In the genomic region with DNA sequence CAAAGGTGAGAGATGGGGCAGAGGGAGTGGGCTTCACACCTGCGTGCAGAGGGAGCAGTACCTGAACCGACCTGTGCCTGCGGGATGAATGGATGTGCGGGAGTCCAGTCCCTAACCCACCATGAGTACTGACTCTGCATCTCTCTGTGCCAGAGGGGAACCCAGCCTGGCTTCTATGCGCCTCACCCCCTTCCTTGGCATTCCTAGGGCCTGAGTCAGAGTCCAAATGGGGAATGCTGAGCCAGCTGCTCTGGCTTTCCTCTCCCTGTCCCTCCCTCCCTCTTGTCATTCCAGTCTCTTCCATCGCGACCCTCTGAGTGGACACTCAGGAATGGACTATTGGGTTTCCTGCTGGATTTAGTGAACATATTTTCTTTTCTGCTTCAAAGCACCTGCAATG, we compare ENCODE assay signal across 9 mouse cellular contexts. TPM values are rescaled to one million over a fixed set of nuclear protein-coding genes. Genes with fewer than 3 reads are reported as not detected.
DNase-seq lines count a peak whose midpoint lies in the region; ATAC-seq lines count a peak whose summit lies in the region.
"Had no signal": no experiment of that assay in that cellular context is flagged by ENCODE, and none has a peak within 500 bp of the region (broad histone marks: within the 10 kb centered on the region; RNA-seq: fewer than 3 reads in every experiment).

No protein-coding gene starts in this region.

- peak; percentile 79 for ATAC-seq in kidney, embryonic 16.5 days (ENCODE audit: low FRiP score, low TSS enrichment)
- ATAC-seq in stomach, embryonic 16.5 days (ENCODE audit: insufficient read depth, low FRiP score): peak; percentile 70

- DNase-seq in ovary, postnatal 36 days (ENCODE audit: low spot score): peak; percentile 25
- DNase-seq in ovary, postnatal 14 days (ENCODE audit: low spot score): no peak
- peak; percentile 57 to 74 for DNase-seq in heart, adult 9 months (ENCODE audit: low spot score in 2 of 2)
- DNase-seq in frontal cortex, postnatal 25 days (ENCODE audit: low spot score in 2 of 2): no peak
- DNase-seq in spleen, adult 18-20 months: no peak
- DNase-seq in layer of hippocampus, postnatal 25 days (ENCODE audit: extremely low spot score in 1 of 2, low spot score in 1 of 2): no peak

- no peak overlapping the region for H3K4me3 ChIP-seq in kidney, embryonic 16.5 days (ENCODE audit: low read length)
- no peak overlapping the region for H3K4me3 ChIP-seq in stomach, embryonic 16.5 days (replicated peaks; ENCODE audit: low read length)

- no peaks in the 10 kb centered on the region for H3K27me3 ChIP-seq in kidney, embryonic 16.5 days (ENCODE audit: insufficient read depth, low read length)
- peaks cover 5% of the 10 kb centered on the region for H3K27me3 ChIP-seq in stomach, embryonic 16.5 days (ENCODE audit: control insufficient read depth, insufficient read depth, low read length)

- H3K9ac ChIP-seq in kidney, embryonic 16.5 days (replicated peaks; ENCODE audit: low read length): no peak overlapping the region
- no peak overlapping the region for H3K9ac ChIP-seq in stomach, embryonic 16.5 days (ENCODE audit: low read length)
- H3K9ac ChIP-seq: embryonic facial prominence, embryonic 12.5 days had no signal

- no peaks in the 10 kb centered on the region for H3K36me3 ChIP-seq in kidney, embryonic 16.5 days (ENCODE audit: insufficient read depth, low read length)
- no peaks in the 10 kb centered on the region for H3K36me3 ChIP-seq in stomach, embryonic 16.5 days (ENCODE audit: control insufficient read depth, insufficient read depth, low read length)
- H3K36me3 ChIP-seq: embryonic facial prominence, embryonic 12.5 days had no signal

- no peaks in the 10 kb centered on the region for H3K9me3 ChIP-seq in kidney, embryonic 16.5 days (ENCODE audit: low read length)
- no peaks in the 10 kb centered on the region for H3K9me3 ChIP-seq in stomach, embryonic 16.5 days (replicated peaks; ENCODE audit: control insufficient read depth, low read length)
- H3K9me3 ChIP-seq: embryonic facial prominence, embryonic 12.5 days had no signal

- H3K27ac ChIP-seq in kidney, embryonic 16.5 days (ENCODE audit: low read length): no peak overlapping the region
- H3K27ac ChIP-seq in stomach, embryonic 16.5 days (ENCODE audit: low read length): no peak overlapping the region
- H3K27ac ChIP-seq: embryonic facial prominence, embryonic 12.5 days had no signal

- 50% methylated on average over 7 of the region's 7 CpGs for WGBS in kidney, embryonic 16.5 days
- 35% methylated on average over 7 of the region's 7 CpGs for WGBS in stomach, embryonic 16.5 days

- peak overlapping the region; percentile 51; the same call in 1 of the 2 replicates for H3K4me2 ChIP-seq in kidney, embryonic 16.5 days (replicated peaks; ENCODE audit: low read depth, low read length)
- peak overlapping the region; percentile 50 for H3K4me2 ChIP-seq in stomach, embryonic 16.5 days (ENCODE audit: low read depth, low read length)

- peaks cover 2% of the 10 kb centered on the region for H3K4me1 ChIP-seq in kidney, embryonic 16.5 days (ENCODE audit: insufficient read depth, low read length)
- peaks cover 6% of the 10 kb centered on the region; the same call in 1 of the 2 replicates for H3K4me1 ChIP-seq in stomach, embryonic 16.5 days (ENCODE audit: control insufficient read depth, insufficient read depth, low read length)
- H3K4me1 ChIP-seq: embryonic facial prominence, embryonic 12.5 days had no signal

RNA-seq across cellular contexts. Expression of a gene that starts 0.3 kb away (rescaled TPM):
- 0.49 and 0.55 TPM in 2 replicates for polyA plus RNA-seq in kidney, embryonic 16.5 days (2015; fragmentation: Nextera tagmentation; extraction: Ambion mirVana)
- polyA plus RNA-seq in stomach, embryonic 16.5 days (2015; fragmentation: Nextera tagmentation; extraction: Ambion mirVana): 0.31 and 1.8 TPM in 2 replicates
- not detected for total RNA-seq in layer of hippocampus, postnatal 25 days (2021)

RNA-seq across cellular contexts. Expression of a gene that starts 22.4 kb away (rescaled TPM):
- polyA plus RNA-seq in kidney, embryonic 16.5 days (2015; fragmentation: Nextera tagmentation; extraction: Ambion mirVana): 1.9 and 2.5 TPM in 2 replicates
- polyA plus RNA-seq in stomach, embryonic 16.5 days (2015; fragmentation: Nextera tagmentation; extraction: Ambion mirVana): 2.4 and 2.8 TPM in 2 replicates
- under 1 TPM in 1 of 2 experiments, not detected in 1; 0.37 TPM for total RNA-seq in layer of hippocampus, postnatal 25 days (2021)

RNA-seq across cellular contexts. Expression of a gene that starts 35.9 kb away (rescaled TPM):
- 7.6 and 7.7 TPM in 2 replicates for polyA plus RNA-seq in kidney, embryonic 16.5 days (2015; fragmentation: Nextera tagmentation; extraction: Ambion mirVana)
- 10.4 and 11.3 TPM in 2 replicates for polyA plus RNA-seq in stomach, embryonic 16.5 days (2015; fragmentation: Nextera tagmentation; extraction: Ambion mirVana)
- total RNA-seq in layer of hippocampus, postnatal 25 days (2021): 1 to 10 TPM; 2.5 to 2.9 TPM

RNA-seq across cellular contexts. Expression of a gene that starts 42.0 kb away (rescaled TPM):
- polyA plus RNA-seq in kidney, embryonic 16.5 days (2015; fragmentation: Nextera tagmentation; extraction: Ambion mirVana): 0.50 and 0.57 TPM in 2 replicates
- polyA plus RNA-seq in stomach, embryonic 16.5 days (2015; fragmentation: Nextera tagmentation; extraction: Ambion mirVana): 2.9 and 3.2 TPM in 2 replicates
- total RNA-seq in layer of hippocampus, postnatal 25 days (2021): 1 to 10 TPM; 2.0 to 2.2 TPM

Comparison
In these comparisons a context has a peak if more than half of its experiments do, and no peak if none do; other contexts are left out.
1. DNase-seq: peak in ovary, postnatal 36 days (single experiment) and heart, adult 9 months (2 of 2); none in ovary, postnatal 14 days (single experiment), frontal cortex, postnatal 25 days (0 of 2), spleen, adult 18-20 months (0 of 2) and layer of hippocampus, postnatal 25 days (0 of 2).